Mouse (Mus musculus) cerebellum, postnatal 25 days (tissue): Measurements from ENCODE around the gene Nkx1-2.

Experiments
- DNase-seq, 2 experiments: peaks; one replicate each; pipeline ENCODE4 v3.0.0; 2021; ENCODE audit warnings: mixed read lengths in 2 of 2

The Nkx1-2 gene

GRCm38 (mm10) chr7:132599071-132599975, at the start of gene Nkx1-2:
Gene Nkx1-2 (minus strand): TSS chr7:132599637.
- peak in 1 of 2 experiments; percentile 10 for DNase-seq

DNA sequence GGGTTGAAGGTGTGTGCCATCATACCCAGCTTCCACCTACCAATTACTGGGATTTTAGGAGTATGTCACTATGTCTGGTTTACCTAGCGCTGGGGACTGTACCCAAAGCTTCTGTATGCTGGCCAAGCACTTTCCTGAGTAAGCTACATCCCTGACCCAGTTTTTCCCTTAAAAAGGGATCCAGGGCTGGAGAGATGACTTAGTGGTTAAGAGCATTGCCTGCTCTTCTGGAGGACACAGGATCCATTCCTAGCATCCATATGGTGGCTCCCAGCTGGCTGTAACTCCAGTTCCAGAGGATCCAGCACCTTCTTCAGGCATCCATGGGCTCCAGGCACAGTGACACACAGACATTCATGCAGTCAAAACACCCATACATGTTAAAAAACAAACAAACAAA, 47.1 kb upstream of the Nkx1-2 start:
- DNase-seq = no peak

DNA sequence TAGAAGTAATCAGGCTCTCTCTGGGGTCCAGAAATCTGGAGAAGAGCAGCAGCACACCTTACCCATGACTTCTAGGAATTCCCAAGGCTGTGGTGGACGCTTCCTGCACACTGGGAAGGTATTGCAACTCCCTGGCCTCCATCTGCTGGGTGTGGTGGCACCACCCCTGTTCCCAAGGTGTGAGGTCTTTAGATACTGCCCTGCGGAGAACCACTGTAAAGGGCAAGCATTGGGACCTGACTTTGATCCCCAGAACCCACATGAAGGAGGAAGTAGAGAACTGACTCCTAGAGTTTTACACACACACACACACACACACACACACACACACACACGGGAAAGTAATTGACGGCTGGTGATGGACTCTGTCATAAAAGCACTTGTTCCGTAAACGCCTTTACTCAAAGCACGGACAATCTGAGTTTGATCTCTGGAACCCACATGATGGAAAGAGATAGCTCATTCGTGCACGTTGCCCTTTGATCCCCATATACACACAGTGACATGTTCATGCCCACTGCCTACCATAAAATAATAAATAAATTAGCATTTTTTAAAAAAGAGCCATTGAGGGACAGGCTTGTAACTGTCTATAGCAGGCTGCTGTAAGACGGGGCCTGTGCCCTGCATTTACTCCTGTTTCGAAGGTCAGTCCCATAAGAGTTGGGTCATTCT, 45.3 kb upstream of the Nkx1-2 start:
- DNase-seq = no peak

DNA sequence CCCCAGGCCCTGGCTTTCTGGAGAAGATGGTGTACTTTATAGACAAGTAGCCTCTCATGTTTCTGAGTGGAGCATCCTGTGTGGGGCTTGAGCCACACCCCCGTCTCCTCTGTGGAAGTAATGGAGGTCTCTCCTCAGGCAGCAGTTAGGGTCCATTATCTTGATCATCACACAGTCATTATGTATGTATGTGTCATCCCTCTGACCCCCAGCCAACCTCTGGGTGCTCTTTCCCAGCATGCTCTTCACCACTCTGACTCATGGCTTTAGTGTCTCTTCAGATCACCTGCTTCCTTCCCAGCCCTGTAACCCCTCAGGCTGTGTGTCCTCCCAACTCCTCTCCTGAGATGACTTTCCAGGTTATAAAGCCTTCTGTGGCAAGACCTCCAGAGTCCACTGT, 42.2 kb upstream of the Nkx1-2 start:
- DNase-seq = no peak

- peak; percentile 28 to 63 for DNase-seq
These were observed 41.5 kb upstream of the Nkx1-2 start for GRCm38 (mm10) chr7:132640946-132641345.

DNA sequence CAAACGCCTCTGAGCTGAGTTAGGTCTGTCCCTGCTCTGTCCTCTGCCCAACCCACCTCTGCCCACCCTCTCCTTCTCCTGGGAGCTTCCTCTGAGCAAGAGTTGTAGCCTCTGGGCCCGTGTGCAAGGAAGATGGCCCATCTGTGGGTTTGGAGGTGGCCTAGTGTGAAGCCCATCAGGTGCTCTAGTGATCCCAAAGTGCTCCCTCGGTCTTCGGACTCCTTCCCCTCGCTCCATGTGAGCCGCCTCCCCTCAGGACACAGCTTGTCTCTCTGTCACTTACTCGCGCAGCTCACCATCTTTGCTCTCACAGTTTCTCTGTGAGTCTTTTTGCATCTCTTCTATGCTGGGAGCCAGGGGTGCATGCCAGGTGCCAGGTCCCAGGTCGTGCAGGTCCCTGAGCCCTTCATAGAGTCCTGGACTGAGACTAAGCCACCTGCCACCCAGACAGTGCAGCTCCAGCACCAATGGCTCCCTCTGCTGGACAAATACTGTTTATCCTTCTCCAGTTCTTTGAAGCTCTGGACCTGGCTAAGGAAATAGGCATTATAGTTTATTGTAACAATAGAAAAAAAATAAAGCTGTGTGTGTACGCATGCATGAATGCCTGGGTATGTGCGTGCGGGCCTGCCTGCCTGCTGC, 39.1 kb upstream of the Nkx1-2 start:
- DNase-seq = peak; percentile 45 to 67

DNA sequence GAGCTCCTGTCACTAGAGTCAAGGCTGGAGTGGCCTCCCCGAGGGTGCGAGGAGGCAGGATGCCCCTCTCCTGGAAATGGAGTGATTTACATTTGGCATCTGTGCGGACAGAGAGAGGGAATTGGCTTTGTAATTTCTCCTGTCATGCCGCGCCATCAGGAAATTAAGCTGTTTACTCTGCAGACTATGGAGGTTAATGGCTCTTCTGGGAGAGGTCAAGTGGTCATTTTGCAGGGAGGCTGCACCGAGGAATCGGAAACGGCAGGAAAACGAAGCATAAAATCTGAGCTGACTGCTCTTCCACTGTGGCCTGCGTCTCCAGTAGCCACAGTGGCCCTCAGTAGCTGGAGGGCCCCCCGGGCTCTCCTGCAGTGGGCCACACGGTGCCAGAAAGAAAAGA, 37.9 kb upstream of the Nkx1-2 start:
- no peak for DNase-seq

- peak in 1 of 2 experiments; percentile 43 for DNase-seq
These were observed 31.9 kb upstream of the Nkx1-2 start for GRCm38 (mm10) chr7:132631313-132631712.

DNA sequence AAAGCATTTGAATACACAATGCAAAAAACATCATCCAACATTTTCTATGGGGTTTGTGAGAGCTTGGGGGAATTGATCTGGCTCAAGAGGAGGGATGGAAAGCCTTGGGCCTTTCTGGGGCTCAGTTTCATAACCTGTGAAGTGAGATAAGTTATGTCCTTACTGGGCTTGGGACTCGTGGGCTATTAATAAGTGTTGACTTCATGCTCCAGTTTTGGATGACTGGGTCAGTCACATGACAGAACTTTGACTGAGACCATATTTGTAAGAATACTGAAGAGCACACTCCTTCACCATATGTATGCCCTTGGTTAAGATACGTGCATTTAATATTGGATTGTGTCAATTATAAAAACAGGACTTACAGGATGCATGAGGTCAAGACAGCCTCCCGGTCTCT, 28.0 kb upstream of the Nkx1-2 start:
- DNase-seq = no peak

- no peak for DNase-seq
These were observed 26.7 kb upstream of the Nkx1-2 start for GRCm38 (mm10) chr7:132626174-132626573.

DNA sequence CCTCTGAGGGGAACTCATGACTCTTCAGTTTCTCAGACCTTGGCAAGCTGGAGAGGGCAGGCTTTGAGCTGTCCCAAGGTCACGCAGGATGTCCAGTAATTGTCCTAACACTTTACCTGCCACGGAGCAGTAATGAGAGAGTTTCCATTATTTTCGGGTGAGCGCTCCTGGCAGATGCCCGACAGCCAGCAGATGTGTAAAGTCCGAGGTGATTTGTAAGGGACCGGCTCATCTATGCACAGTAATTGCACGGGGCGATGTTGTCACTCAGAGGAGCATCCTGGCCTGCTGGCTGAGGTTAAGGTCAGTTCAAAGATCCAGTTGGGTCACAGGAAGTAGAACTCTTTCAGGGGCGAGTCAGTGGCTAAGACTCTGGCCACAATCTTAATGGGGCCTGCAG, 24.7 kb upstream of the Nkx1-2 start:
- DNase-seq = no peak

DNA sequence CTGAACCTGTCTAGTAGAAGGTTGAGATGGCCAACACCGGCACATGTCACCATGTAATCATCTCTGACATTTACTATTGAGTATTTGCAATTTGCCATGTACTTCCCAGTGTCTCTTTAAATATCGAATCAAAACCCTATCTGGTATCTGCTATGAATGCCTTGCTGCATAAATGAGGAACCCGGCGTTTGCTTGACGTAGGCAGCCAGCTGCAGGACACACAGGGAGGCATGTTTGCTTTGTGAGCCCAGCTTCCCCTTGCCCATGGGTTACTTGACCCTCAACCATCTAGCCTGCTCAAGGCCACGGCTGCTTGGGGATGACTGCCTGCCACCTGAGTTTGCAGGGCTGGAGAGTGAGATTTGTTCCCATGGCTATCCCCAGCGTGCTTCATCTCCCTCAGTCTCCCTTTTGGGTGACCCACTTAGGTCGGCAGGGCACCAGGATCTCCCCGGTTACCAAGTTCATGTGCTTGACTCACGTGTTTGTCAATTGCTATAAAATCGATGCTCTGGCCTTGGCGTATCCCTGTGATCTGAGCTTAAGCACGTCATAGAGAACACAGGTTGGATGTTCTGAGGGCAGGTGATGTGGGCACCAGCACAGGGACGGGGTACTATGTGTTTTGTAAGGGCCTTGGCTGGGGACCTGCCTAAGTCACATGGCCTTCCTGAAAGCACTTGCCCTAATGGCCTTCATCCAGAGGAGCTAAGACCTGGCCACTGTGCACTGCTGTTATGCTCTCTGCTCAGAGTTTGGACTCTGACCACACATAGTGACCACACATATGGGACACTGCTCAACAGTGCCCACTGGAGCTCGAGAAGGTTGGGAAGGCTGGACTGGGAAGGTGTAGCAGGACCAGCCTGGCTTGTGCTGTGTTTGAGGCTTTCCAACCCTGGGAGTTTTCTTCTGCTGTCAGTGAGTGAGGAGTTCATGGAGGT, 20.8 kb upstream of the Nkx1-2 start:
- DNase-seq = no peak

GRCm38 (mm10) chr7:132619549-132619948, 20.1 kb upstream of the Nkx1-2 start:
- no peak for DNase-seq

DNA sequence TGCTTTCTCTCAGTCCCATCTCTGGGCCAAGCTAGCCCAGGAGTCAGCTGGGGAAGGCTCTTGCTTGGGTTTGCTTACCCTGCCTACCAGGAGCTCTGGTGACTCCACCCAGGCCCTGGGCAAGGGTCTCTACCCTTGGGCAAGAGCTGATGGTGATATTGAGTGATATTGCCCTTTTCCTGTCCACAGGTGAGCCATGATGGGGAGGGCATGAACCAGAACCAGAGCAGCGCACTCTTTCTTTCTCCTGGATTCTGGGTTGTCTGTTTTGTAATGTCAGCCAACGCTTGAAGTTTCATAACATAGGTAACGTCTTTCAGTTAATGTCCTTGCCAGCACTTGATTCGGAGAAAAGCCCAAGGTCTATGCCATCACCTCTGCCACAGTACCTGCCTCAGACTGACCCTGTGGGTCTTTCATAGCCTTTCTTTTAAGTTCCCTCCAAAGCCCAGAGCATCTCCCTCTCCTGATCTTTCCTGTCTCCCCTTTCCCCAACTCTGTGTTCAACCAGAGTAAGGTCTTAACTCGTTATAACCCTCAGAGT, 17.7 kb upstream of the Nkx1-2 start:
- no peak for DNase-seq

GRCm38 (mm10) chr7:132616391-132616790, 17.0 kb upstream of the Nkx1-2 start:
- no peak for DNase-seq

- no peak for DNase-seq
These were observed 15.9 kb upstream of the Nkx1-2 start for GRCm38 (mm10) chr7:132615346-132615745.

- DNase-seq = no peak
These were observed 12.1 kb upstream of the Nkx1-2 start for GRCm38 (mm10) chr7:132611530-132611929.

GRCm38 (mm10) chr7:132610468-132611318, 11.3 kb upstream of the Nkx1-2 start, which contains the start of gene Lhpp:
Gene Lhpp (plus strand): TSS chr7:132610638.
- DNase-seq = peak; percentile 71 to 79

- peak in 1 of 2 experiments; percentile 22 for DNase-seq
These were observed 9.0 kb upstream of the Nkx1-2 start for GRCm38 (mm10) chr7:132608316-132609020.

DNA sequence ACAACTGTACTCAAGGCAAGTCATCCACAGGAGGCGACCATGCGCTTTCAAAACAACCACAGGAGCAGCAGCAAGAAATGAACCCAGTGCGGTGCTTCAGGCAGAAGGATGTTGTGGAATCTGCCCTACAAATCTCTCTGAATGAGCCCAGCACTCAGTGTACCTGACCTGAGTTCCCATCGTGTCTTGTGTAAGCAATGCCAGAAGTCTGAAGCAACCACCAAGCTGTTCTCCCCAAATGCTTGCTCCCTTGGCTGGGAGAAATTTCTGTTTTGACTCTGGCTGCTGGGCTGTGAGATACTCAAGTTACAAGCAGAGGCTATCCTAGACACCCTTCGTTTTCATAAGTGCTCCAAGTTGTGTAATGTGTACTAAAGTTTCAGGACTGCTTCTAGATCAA, 6.3 kb upstream of the Nkx1-2 start:
- no peak for DNase-seq
